Mouse (Mus musculus): Measurements from ENCODE around the gene Trcg1.
A peak's percentile ranks its signal among the peaks of the same experiment; 100 is the strongest.

The Trcg1 gene

DNA sequence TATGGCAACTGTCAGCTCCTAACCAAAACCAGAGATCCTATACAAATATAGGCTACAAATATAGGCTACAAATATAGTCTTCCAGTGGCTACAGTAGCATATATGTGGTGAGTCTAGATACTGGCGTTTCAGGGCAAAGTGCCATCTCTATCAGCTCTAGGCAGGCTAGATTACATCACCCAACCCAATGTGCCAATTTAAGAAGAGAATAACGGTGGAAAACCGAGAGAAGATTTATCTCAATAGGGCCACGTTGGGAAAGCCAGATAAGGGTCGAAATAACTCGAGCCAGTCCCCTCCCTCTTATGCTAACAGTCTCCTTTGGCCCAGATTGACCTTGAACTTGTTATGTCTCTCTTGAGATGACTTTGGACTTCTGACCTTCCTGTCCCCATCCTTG, 3.2 kb upstream of the Trcg1 start:
- DNase-seq (ENCODE audit: low spot score): no peak

DNA sequence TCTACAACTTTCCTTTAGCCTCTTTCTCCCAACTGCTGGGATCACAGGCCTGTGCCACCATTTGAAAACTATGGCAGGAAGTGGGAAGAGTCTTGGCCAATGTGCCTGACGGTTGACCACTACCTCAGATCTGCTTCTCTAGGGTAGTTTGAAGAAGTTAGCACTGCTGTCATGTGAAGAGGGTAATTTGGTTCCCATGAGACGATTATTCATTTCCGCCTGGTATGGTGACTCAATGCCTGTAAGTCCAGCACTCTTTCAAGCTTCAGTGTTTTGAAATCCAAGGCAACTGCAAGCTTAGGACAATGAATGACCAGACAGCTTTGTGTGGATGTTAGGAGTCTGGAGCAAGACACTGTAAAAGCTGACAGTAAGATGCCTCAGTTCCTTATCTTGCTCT, 2.6 kb upstream of the Trcg1 start:
- no peak for DNase-seq (ENCODE audit: low spot score)

DNA sequence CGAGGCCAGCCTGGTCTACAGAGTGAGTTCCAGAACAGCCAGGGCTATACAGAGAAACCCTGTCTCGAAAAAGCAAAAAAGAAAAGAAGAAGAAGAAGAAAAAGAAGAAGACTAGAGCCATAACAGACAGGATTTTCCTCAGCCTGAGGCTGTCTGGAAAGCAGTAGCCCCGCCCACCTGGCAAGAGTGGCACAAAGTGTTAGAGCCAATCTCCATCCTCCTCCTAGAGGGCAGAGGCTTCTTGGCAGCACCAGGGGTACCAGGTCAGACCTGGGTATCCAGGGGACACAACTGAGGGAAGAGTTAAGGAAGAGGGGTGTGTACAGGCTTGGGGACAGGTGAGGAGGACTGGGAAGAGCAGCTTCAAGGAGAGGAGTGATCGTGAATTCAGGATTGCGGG, 1.3 kb downstream of the Trcg1 start:
- peak; percentile 54 for DNase-seq (ENCODE audit: low spot score)

DNA sequence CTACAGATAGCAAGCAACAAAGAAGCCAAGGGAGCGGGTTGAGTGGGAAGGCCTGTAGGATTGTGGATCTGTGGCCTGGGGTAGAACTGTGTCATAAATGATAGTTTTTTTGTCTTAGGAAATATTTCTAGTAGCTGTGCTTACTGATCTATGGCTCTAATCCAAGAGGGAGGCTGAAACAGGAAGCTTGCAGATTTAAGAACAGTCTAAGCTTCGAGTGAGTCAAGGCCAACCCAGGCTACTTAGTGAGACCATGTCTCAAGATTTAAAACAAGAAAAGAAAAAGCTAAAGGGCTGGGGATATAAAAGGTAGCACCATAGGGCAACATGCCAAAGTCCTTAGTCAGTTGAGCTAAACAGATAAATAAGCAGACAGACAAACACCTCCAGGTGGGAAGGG, 1.9 kb downstream of the Trcg1 start:
- no peak for DNase-seq (ENCODE audit: low spot score)

DNA sequence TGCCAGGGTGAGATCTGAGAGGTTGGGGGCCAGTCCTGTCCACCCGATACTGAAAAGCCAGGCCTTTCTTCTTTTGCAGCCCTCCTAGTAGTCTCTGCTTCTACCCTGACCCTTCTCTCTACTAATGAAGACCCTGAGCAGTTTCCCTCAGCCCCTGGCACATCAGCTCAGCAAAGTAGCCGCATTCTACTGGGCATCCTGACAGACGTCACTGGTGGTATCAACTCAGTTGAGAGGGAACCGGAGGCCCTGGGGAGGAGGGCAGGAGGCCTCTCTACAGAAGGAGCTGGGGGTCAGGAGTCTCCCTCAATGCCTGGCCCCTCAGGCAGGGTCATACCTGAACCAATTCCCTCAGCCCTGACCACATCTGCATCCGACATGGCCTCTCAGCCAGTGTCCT, 4.8 kb downstream of the Trcg1 start:
- peak; percentile 40 for DNase-seq (ENCODE audit: low spot score)

DNA sequence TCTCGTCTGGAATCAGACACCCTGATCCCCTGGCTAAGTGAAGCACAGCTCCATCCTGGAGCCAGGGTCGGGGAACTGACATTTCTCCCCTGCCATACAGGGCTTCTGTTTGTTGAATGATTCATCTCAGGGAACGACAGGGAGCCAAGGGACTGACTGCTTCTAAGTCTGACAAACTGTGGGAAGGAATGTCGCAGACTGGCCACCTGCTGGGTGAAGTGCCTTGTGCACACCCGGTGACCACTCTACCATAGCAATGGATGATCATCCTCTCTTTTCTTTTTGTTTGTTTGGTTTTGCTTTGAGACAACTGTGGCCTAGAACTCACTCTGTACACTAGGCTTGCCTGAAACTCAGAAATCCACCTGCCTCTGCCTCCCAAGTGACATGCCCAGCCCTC, 6.6 kb downstream of the Trcg1 start:
- no peak for DNase-seq (ENCODE audit: low spot score)

DNA sequence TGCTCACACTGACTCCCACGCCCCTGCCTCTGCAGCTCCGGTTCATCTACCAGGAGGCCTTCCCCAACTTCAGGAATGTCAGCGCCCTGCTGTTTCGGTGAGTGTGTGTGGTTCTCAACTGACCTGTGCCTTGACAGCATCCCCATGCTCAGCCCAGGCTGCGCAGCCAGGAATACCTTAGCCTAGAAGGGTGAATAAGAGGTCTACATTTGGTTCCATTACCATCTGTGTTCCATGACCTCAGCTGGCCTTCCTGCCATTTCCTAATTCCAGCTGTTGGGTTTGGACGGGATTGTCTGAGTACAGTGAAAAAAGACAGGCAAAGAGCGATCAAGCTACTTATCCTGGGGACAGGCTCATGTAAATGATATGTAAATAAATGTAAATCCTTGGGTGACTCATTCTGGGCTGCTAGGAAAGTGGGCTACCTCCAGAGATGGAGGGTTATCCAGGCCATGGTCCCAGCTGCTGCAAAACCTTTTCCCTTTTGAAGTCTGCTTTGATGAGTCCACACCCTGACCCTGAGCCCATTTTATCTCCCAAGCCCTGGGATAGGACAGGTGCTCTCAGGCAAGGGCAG, 7.8 kb downstream of the Trcg1 start:
- peak; percentile 39 for DNase-seq (ENCODE audit: low spot score)

DNA sequence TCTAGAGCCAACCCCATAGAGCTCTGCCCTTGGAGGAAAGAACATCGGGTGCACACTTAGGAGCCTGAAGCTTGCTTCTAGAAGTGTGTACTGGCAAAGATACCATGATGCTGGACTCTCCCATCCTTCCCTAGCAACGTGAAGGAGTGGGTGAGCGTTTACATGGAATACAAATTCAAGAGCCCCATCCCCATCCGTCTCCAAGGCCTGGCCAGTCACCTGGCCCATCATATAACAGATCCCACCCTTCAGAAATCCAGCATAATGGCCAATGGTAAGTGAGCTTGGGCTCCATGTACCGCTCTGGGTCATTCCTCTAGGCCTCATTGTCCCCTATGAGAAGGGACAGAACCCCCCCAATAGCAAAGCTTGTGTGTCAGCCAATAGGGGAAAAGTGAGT, 10.1 kb downstream of the Trcg1 start:
- DNase-seq (ENCODE audit: low spot score): peak; percentile 38

- DNase-seq (ENCODE audit: low spot score): peak; percentile 53
These were observed 10.9 kb downstream of the Trcg1 start for GRCm38 (mm10) chr9:57247201-57247671.

DNA sequence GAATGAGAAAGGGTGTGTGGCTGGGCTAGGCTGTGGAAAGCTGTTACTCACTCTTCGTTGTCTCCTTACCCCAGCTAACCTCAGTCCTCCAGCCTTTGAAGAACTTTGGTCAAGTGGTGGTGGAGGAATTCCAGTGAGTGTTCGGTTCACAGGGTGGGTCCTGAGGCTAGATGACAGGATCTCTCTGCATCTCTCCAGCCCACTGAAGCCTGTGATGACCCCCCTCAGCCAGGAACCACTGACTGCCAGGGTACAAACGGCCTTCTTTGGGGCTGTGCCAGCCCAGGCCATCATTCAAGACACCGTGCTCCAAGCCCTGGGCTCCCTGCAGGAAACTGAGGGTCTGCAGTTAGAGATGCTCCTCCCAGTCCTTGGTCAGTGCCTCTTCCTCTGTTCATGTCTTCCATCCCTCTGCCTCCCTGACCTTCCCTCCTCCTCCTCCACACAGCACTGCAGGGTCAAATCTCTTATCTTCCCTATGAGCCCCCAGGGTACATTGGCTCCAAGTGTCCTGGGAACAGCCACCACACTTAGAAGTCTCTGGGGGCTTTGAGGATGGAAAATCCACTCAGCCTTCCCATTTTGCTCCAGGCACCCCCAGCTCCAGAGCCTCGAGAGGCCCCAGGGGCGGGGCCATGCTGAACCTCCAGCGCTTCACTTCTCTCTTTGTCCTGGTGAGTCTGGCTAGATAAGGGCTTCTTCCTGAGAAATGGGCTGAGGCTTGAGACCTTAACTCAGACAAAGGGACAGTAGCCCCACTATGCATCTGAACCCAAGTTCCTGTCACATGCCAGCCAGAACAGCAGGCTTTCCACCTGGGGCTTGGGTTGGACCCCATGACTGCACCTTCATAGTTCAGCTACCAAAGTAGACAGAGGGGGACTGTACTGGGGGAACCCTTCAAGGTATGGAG, 11.9 kb downstream of the Trcg1 start:
- peak; percentile 54 for DNase-seq (ENCODE audit: low spot score)

- peak; percentile 39 for DNase-seq (ENCODE audit: low spot score)
These were observed 13.7 kb downstream of the Trcg1 start for GRCm38 (mm10) chr9:57250026-57250425.

GRCm38 (mm10) chr9:57251139-57251538, 14.8 kb downstream of the Trcg1 start:
- no peak for DNase-seq (ENCODE audit: low spot score)

DNA sequence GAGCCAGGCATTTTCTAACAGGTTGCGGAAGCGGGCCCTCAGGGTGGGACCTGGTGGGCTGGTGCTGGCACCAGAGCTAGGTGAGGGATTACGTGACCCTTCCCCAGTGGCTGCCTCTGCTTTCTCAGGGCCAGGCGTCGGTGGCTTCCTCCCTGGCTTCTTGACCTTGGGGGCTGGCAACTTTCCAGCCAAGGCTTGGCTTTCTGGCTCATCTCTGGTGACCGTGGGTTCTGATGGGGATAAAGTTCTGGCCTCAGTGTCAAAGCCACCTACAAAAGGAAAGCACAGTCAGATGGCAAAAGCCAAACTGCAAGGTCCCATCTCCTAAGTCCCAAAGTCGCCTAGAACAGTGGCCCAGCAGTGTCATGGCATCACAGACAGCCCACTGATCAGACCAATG, 17.7 kb downstream of the Trcg1 start:
- peak; percentile 77 for DNase-seq (ENCODE audit: low spot score)

DNA sequence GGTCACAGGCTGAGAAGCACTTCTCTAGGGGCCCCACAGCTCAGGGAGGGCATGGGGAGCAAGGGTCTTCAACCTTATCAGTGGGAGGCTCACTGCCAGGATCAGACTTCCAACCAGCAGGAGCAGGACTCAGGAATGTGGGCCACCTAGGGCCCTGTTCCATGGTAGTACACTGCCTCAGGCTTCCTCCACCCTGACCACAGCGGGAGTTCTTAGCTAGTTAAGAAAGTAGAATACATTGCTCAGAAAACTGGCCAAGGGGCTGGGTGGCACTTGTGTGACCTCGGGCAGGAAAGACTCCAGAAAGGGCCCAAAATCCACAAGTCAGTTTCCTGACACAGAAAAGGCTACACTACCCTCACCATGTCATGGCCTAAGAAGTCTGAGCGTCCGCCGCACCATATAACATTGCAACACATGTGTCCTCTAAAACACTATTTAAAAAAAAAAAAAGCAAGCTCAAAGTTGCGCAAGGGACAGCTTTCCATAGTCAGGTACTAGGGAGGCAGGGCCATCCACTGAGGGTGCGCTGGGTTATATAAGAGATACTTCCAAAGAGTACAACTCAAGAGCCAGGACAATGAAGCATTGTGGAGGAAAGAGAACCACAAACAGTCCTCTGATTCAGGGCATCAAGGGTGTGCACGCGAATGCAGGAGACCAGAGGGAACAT, 18.6 kb downstream of the Trcg1 start:
- DNase-seq (ENCODE audit: low spot score): no peak

- DNase-seq (ENCODE audit: low spot score): no peak
These were observed 20.0 kb downstream of the Trcg1 start for GRCm38 (mm10) chr9:57256309-57256708.

DNA sequence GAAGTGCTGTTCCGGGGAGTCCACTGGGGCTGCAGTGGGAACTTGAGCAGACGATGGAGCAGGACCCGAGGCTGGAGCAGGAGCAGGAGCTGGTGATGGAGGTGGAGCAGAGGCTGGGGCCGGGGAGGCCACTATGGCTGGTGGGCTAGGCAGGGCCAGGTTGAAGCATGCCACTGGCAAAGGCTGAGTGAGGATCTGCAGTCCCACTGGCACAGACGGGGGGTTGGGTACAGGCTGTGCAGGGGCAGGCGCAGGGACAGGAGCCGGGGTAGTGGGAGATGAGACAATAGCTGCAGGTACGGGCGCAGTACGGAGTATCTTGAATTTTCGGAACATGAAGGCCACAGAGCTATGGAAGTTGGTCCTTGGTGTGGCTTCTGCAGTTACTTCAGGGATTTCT, 20.5 kb downstream of the Trcg1 start:
- DNase-seq (ENCODE audit: low spot score): no peak

GRCm38 (mm10) chr9:57257627-57258026, 21.3 kb downstream of the Trcg1 start:
- DNase-seq (ENCODE audit: low spot score): peak; percentile 45

DNA sequence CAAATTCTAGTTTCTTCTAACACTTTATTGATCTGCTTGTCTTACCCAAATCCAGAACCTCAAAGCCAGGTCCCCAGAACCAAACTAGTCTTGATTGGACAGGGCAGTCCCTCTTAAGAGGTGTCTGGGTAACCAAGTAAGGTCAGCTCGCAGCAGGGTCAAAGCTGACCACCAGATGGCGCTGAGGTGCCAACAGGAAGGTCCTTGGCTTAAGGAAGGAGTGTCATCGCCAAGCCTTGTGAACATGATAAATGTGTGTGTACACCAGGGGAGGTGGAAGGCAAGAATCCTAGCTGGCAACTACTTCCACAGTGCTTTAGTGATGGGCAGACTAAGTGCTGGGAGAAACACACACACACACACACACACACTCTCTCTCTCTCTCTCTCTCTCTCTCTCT, 23.4 kb downstream of the Trcg1 start:
- DNase-seq (ENCODE audit: low spot score): peak; percentile 97

DNA sequence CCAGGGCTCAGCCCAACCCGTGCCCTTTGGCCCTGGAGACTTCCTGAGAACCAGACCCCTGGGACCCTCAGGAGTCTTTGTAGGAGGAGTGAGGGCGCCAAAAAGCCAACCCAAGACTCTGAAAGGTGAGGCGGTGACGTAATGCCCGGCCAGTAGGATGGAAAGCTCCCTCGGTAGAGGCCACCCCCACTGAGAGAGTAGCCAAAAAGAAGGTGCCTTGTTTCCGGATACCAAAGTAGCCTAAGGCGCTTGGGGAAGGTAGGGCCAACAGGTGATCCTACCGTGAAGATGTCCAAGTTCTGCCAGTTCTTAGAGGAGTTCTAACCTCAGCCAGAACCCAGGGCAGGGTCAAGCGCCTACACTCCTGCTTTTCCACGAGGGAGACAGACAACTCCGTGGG, 24.6 kb downstream of the Trcg1 start:
- DNase-seq (ENCODE audit: low spot score): no peak

GRCm38 (mm10) chr9:57261516-57261912, 25.2 kb downstream of the Trcg1 start:
- DNase-seq (ENCODE audit: low spot score): peak; percentile 83

DNA sequence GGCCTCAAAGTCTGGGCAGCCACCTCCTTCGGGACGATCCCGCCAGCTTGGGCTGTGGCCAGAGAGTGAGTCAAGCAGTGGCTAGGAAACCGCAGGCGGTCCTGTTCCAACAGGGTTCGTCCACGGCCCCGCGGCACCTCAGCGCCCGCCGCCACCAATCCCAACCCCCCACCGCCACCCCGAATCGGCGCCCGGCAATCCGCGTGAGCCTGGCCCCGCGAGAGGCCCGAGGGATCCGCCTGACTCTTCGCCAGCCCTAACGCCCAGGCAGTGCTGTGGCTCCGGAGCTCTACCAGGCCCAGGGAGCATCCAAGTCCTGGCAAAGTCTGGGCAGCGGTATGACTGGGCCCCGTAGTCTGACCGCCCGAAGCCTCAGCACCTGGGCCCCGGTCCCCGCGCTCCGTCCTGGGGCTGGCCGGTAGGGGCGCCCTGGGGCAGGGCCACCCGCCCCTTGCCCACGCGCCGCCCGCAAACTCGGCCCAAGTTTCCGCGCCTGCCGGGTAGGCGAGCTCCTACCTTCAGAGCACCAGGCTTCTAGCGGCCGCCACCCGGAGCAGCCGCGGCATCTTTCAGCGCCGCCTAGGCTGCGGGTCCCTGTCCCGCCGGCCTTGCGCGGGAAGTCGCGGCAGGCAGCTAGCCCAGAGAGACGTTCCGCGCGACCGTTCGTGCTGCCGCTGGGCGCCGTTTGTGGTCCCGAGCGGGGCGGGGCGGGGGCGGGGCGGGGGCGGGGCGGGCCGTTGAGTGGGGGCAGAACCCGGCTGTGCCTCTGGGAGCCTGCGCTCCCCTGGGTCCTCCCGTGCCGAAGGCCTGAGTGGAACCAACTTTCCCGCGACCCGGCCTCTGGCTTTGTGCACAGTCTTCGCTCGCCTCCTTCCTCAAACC, 25.8 kb downstream of the Trcg1 start, which contains the start of gene 1700017B05Rik:
1700017B05Rik (minus strand) TSS at position 700 of the 882 bp plus-strand sequence.
- peak; percentile 87 for DNase-seq (ENCODE audit: low spot score)

All from testis, postnatal 10 days (tissue).